Mouse (Mus musculus): Measurements from ENCODE around the gene Dusp18.

Gene Dusp18

DNA sequence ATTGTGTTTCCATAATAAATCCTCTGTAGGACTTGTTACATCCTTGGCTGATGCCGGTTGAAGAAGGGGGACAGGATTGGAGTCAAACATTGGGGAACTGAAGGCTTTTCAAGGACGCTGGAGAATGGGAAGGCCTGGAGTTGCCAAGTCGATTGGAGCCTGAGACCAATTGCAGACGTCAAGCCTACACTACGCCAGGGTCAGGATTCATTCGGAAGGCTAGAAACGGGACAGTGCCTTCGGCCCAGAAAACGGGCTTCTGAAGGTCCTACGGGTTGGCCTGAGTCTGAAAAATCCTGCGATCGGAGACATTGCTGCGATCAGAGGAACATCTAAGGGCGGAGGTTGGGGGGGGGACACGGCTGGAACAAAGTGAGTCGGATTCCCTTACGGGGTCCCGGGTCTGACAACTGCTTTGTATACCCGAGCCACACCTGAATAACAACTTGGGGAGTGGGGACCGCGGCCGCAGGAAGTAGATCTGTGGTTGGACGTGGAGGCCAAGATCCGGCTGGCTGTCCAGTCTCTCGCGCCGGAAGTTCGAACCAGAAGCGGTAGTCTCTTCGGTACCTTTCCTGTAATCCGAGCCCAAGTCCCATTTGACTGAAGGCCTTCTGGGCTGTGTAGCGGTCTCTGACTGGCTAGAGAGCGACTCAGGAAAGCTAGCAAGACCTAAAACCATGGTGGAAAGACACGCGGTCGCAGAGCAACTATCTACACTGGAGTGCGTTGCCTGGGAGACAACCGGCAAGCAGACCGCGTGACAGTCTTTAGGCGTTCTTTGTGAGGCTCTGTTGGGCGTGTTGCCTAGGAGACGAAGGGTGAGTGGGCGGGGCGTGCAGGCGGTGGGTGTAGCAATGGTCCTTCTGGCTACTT, at the start of gene Dusp18, which contains the start of gene 4921536K21Rik:
Gene Dusp18, plus strand, starts transcription at position 835 of the 876 bp plus-strand sequence.
Gene 4921536K21Rik, minus strand, starts transcription at position 693 of the 876 bp plus-strand sequence.
- peak; percentile 99 to 100 for DNase-seq (ENCODE audit: low spot score in 2 of 2)

DNA sequence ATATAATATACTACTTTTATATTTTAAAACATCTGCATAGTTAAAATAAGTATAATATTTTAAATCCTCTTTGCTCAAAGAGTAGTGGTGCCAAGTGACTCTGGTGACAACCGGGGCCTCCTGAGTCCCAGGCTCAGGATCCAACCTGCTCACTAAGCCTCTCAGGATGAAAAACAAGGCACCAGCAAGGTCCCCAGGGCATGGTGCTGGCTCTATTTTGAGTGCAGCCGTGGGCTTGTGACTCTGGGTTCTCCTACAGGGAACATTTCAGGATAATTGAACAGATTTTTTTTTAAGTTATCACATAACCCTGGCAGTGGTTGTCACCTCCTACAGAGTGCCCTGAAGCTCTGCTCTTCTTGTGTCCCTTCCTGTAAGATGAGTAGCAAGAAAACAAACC, 48.7 kb upstream of the Dusp18 start:
- no peak for DNase-seq (ENCODE audit: low spot score in 2 of 2)

DNA sequence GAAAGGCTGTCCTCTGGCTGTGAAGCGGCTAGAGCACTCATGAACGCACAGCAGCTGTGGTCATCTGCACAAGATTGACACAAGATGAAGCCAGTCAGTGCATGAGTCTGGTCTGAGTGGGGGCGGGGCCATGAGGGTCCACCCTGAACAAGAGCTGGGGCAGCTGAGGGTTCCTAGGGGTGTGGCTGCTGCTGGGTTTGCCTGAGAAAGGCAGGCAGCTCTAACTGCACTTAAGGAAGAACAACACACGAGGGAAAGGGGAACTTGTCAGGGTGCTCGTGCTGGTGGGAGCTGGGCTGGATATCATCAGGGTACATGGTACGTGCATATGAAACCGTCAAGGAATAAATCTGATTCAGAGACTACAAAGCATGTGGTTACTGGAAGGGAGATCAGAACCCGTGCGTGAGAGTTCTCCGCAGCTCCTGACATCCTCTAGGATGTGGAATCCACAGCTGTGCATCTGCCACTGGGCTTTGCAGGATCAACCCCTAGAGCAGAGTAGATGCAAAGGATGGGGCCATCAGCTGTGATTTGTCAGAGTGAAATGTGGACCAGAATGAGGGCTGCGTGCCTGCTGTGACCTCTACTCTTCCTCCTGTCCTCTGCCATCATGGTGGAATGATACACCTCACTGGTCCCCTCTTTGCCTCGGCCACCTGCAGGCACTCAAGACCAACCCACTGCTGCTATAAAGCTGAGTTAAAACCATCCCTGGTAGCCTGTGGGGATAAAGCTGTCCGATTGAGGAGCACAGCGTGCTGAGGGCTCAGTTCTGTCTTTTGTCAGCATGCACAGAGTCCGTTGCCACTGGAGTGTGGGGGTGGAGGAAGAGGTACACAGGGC, 45.3 kb upstream of the Dusp18 start:
- no peak for DNase-seq (ENCODE audit: low spot score in 2 of 2)

DNA sequence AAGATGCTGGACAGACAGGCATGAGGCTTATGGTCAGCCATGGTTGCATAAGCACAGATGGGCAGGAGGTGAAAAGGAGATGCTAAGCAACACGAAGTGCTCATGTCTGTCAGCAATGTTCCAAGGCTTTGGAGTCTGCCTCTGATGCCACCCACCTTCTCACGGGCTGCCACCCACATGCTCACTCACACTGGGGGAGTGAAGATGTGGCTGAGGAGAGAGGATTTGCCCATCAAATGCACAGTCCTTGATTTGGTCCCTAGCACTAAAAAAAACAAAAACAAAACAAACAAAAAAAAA, 44.8 kb upstream of the Dusp18 start:
- peak; percentile 68 to 77 for DNase-seq (ENCODE audit: low spot score in 2 of 2)

DNA sequence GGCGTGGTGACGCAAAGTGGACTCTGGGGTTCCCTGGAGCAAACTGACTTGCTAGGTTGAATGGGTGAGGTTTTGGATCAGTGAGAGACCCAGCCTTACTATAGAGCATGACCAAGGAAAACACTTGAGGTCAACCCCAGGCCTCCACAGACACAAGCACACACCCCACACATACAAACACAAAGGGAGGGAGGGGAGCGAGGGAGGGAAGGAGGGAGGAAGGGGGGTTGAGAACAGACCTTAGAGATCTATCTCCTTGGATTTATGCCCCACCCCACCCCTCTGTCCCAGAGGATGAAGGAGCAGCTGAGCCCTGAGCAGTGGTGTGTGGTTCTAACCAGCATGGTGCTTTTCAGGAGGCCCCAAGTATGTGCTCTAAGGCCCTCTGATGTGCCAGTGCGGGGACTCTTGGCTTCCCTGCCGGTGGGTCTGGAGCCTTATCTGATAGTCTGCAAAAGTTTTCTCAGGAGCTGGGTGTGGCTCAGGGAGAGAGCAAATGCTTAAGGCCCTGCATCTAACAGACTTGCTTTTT, 44.2 kb upstream of the Dusp18 start:
- no peak for DNase-seq (ENCODE audit: low spot score in 2 of 2)

DNA sequence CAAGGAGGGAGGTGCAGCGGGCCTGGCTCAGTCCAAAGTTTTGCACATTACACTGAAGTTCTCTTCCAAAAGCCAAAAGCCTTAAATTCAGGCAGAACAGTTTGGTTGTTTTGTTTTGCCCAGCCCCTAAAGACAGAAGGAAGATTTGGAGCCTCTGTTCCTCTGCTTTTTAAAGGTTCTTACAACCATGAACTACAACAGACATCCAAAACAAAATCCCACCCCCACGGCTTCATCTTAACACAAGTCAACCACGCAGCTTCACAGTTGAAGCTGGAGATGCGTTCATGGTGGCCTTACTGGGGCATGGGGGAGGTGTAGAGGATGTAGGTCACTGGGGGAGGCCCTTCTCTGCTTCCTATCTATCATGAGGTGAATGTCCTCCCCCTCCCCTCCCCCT, 43.2 kb upstream of the Dusp18 start:
- DNase-seq (ENCODE audit: low spot score in 2 of 2) = no peak

DNA sequence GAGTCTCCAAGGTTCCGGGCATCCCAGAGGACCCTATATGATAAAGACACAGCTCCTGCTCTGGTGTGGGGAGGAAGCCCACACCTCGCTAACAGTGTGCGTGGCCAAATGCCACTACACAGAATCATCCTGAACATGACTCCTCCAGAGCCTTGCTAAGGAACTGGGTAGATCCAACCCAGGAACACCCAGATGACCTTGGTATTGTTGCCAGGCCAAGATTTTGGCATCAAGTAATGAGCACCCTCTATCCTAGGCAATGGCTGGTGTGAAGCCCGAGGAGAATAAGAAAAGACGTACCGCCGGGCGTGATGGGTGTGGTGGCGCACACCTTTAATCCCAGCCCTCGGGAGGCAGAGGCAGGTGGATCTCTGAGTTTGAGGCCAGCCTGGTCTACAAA, 42.0 kb upstream of the Dusp18 start:
- no peak for DNase-seq (ENCODE audit: low spot score in 2 of 2)

DNA sequence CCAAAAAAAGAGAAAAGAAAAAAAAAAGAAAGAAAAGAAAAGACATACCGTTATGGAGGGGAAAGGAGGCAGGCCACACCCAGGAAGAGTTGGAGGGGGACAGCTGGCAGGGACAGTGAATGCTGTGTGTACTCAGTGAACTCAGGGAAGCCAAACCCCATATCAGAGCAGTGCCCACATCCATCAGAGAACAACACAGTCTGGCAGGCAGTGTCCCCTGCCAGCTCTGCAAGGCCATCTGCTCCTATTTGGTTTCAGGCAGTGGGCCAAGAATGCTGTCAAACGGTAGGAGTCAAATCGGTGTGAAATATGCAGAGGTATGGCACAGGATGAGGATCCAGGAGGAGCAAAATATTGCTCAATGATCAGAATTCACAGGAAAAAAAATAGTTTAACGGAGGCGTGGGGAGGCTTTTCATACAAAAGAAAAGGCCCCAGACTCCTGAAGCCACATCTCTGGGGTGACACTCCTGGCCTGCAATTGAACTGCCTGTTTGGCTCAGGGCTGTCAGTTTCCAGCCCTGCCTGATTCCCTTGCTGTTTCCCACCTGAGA, 41.5 kb upstream of the Dusp18 start:
- peak; percentile 77 to 83 for DNase-seq (ENCODE audit: low spot score in 2 of 2)

DNA sequence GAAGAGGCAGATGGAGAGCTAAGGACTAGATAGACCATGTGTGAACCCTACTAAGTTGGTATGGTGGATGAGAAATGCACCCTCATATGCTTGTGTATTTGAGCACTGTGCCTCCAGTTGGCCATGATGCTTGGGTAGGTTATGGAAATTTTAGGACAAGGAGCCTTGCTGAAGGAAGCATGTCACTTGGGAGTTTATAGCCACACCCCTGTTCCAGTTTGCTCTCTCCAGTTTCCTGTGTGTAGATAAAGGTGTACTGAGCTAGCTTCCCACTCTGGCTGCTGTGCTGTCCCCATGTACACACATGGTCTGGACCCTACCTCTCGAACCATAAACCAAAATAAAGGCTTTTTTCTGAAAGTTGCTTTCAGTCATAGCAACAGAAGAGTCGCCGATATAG, 40.9 kb upstream of the Dusp18 start:
- DNase-seq (ENCODE audit: low spot score in 2 of 2) = no peak

DNA sequence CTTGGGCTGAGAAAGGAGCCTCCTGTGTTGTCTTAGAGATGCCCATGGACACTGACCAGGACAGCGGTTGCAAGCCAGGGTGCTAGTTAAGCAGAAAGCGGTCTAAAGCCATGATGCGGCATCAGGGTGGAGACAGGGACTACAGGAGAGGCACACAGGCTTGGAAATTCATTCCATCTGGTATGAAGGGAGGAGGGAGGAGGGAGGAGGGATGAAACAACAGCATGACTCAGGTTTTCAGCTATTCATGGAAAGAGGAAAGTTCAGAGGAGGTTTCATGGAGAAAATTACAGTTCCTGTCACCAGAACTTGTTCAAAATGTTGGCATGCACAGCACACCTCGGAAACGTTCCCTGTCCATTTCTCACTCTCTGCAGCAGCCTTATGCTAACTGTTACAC, 39.2 kb upstream of the Dusp18 start:
- no peak for DNase-seq (ENCODE audit: low spot score in 2 of 2)

DNA sequence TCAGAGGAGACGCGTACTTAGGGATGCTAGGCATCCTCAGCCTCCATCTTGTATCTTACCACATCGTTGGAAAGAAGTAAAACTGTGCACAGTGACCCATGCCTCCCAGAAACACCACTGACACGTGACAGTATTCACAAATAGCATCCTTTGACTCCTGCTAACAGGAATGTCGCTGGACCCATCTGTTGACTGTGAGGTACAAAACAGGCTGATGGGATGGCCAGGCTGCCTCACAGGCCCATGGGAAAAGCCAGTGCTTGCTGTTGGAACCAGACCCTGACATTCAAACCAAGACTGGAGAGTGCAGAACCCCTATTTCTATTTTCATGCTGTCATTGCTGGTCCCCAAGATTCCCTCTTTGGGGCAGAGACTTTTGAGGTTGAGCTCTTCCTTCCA, 37.1 kb upstream of the Dusp18 start:
- DNase-seq (ENCODE audit: low spot score in 2 of 2) = no peak

DNA sequence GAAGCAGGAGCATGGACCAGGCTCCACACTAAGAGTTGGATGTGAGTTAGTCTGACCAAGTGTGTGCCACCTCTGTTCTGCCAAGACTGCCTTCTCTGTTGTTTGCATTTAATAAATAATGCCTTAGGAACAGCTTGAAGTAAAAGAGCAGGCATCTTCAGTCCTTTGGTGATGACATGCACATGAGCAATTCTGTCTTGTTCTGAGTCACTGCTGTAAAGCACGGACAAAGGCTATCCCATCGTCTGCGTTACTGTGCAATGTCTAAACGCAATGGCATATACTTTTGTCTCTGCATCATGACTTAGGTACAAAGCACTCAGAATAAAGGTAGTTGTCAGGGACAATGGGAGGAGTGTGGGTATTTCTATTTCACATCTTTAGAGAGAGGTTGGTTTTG, 35.3 kb upstream of the Dusp18 start:
- no peak for DNase-seq (ENCODE audit: low spot score in 2 of 2)

DNA sequence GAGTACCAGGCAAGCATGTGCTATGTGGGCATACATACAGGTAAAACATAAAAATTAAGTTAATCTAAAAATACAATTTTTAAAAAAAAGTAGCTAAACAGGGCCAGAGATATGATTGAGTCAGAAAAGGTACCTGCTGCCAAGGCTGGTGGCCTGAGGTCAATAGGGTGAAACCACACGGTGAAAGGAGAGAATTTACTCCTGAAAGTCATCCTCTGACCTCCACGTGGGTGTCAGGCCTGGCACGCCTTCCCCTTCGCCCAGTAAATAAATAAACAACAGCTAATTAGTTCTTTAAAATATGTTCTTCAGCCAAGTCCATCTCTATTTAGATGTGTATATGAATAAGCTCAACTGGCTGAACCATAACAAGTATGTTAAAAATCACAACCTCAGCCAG, 34.7 kb upstream of the Dusp18 start:
- no peak for DNase-seq (ENCODE audit: low spot score in 2 of 2)

DNA sequence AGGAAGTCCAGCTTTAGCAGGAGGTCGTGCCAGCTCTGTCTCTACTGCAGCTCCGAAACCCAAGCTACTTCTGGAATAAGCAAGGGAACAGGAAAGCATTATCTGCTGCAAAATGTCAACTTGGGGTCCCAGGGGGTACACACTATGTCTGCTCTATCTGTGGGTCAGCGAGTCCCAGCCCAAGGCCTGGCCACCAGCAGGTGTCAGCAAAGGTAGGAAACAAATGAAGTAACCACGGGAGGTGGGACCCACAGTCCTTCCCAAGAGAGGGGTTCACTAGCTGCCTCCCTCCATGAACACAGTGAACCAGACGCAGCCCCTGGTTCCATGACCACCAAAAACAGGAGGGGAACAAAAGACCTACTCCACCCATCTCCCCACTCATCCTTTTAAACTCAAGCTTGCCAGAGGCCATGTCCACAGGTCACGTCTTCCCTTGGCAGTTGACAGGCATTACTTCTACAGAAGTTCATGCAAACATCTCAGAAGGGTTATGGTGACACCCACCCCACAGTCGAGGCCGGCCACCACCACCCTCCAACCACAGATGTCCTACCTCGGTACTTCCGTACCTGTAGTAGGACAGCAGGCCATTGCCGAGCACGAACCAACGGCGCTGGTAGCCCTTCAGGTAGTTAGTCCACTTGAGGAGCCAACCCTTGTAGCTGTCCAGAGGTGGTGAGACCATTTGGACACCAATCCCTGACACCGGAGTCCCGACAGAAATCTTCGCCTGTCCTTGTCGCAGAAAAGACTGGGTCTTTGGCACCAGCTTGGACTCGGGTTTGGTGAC, 32.2 kb upstream of the Dusp18 start:
- DNase-seq (ENCODE audit: low spot score in 2 of 2) = no peak

DNA sequence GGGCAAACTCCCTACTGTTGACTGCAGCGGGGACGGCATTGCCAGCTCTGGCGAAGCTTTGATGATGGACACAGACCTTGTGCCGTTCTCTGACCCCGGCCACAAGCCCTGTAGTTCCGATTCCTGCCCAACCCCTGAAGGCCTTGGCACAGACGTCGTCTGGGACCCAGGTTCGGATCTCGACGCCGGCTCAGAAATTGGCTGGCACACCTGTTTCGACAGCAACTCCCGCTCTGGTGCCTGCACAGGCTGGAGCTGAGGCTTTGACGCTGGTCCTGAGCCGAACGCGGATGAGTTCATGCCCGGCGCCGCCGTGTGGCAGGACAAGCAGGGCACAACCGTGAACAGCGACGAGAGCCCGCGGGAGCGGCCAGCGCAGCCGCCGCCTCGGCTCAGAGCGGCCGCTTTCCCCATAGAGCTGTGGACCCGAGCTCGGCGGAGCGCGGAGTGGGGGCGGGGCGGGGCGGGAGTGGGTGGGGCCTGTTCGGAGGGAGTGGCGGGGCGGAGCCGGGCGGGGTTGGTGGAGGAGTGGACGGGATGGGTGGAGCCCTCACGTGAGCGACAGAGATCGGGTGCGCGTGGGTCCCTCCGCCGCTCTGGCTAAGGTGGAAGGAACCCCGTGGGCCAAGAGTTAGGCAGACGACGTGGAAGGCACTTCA, 31.5 kb upstream of the Dusp18 start, which contains the start of gene Osbp2:
Gene Osbp2, minus strand, starts transcription at position 450 of the 659 bp plus-strand sequence.
- peak; percentile 75 to 76 for DNase-seq (ENCODE audit: low spot score in 2 of 2)

DNA sequence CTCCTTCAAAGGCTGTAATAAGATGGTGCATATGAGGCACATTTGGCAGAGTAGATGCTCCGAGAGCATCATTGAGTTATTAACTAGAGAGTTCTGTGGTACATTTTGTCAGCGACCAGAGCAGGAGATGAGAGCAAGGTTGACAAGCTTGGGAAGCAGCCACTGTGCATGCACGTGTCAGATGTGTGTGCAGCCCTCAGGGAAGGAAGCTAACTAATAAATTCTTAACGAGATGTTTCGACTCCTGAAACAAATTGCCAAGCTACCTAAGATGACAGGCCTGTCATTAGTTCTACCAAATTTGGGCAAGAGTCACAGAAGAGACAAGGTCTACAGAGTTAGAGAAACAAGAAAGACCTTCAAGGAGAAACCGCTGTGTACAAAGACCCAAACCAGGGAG, 30.7 kb upstream of the Dusp18 start:
- DNase-seq (ENCODE audit: low spot score in 2 of 2) = no peak

DNA sequence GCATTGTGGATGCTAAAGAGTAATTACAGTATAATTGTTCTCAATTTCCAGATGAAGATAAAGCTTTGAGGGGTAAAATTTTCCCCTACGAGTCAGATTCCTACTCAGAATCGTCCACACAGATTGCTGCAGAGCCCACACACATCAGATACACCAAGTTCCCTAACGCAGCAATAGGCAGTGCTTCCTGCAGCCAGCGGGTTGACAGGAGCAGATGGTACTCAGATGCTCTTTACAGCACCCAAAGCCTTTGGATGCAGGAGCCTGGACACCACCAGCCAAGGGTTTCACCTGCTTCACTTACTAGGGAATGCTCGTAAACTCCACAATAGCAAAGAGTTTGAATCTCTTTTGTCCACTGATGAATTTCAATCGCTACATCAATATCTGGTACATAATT, 18.6 kb upstream of the Dusp18 start:
- no peak for DNase-seq (ENCODE audit: low spot score in 2 of 2)

DNA sequence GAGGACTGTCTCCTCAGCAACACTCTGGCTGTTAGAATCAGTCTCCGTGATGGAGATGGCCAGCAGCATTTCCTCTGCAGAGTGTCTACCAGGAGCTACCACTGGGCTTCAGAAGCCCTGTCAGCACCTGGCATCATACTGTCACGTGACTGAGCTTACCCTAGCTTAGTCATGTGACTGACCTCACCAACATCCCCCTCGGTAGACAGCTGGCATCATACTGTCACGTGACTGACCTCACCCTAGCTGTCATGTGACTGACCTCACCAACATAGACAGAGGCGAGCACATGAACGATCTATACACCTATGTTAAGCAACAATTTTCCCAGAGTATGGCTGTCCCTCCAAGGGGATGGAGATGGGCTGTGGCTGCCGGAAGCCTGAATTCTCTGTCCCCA, 16.4 kb upstream of the Dusp18 start:
- DNase-seq (ENCODE audit: low spot score in 2 of 2) = no peak

DNA sequence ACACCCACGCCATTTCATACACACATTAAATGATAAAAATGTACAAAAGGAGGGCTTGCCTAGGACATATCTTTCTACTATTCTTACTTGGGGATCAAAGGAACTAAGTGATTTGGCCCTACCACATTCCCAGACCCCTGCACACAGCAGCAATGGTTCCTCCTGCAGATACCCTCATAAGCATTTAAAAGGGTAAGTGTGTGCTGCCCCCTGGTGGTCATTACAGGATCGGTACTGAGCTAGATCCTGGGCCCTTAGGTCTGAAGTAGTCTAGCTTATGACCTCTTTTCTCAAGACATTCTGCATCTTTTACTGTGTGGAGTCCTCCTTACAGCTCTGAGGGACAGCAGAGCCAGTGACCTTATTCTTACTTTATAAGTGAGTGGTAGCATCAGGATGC, 15.2 kb upstream of the Dusp18 start:
- DNase-seq (ENCODE audit: low spot score in 2 of 2) = peak; percentile 87 to 88

DNA sequence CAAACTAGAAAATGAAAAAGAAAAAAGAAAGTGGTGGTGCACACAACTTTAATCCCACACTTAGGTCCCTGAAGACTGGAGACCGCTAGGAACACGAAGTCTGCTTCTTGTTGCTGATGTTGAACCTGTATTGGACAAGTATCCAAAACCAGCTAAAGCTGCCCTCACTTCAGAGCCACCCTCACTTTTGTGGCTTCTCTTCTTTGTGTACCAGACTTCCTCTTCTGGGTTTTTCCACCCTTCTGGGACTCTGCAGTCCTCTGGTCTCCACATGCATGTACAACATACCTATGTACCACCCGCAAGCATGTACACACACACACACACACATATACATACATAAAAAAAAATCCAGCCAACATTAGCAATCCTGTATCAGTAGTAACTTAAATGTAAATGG, 11.3 kb upstream of the Dusp18 start:
- no peak for DNase-seq (ENCODE audit: low spot score in 2 of 2)

DNA sequence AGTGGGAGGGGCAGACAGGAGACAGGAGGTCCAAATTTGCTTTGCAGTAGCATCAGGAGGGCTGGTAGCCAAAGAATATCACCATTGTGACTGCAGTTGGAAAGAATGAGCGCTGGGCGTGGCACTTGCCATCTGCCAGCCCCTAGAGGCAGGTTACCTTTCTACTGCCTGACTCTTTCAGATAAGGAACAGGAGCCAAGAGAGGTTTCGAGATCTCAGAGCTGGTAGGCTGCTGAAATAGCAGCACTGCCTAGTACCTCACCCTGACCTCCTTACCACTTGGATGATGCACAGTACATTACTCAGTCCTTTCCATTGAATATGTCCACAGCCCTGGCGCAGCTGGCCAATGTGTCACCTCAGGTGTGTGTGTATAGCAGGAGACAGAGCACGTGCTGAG, 7.7 kb upstream of the Dusp18 start:
- DNase-seq (ENCODE audit: low spot score in 2 of 2) = no peak

All from right cerebral cortex, adult 2 months (tissue).